Mouse (Mus musculus): ENCODE results near the gene Wdr74. TPM values are rescaled to one million over a fixed set of nuclear protein-coding genes. Genes with fewer than 3 reads are reported as not detected.
A peak's percentile ranks its signal among the peaks of the same experiment; 100 is the strongest.
"Not testable (repeated sequence)": the region's sequence is repeated elsewhere in the genome, so short reads cannot be mapped to it uniquely, and the experiment has no call there.

Gene Wdr74
- polyA plus RNA-seq, 1 experiment from 2014 or later: 91.5 TPM

DNA sequence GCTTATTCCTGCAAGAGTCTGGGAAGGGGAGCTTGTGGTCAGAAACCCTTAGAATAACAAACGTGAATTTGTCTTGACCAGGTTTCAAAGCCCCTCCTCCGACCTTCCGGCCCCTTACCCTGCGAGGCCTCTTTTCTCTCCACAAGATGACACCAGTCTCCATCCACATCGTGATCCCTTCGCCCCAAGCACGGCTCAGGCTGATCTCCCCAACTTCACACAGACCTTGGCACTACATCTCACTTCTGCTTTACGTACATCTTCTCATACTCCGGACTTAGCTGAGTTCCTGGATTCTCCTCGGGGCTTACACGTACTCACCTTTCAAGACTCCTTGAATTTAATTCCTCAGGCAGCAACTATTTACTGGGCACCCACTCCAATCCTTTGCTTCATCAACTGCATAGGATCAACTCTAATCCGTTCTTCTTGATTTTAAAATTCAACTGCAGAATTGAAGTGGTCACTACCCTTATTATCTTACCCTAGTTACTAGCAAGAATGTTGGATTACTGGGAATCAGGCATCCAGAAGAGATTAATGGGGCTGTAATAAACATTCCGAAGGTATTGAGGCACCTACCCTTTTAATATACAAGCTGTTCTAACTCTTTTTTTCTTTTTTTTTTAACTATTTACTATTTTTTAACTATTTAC, 21.5 kb upstream of the Wdr74 start:
- peak overlapping the region; percentile 85 for H3K9ac ChIP-seq (replicated peaks; ENCODE audit: low read depth, low read length)
- H3K27me3 ChIP-seq (ENCODE audit: control insufficient read depth, insufficient read depth, low read length): no peaks in the 10 kb centered on the region
- H3K27ac ChIP-seq (ENCODE audit: low read depth, low read length): peak overlapping the region; percentile 88
- ATAC-seq (ENCODE audit: low read depth): no peak
- 7% methylated on average over 13 of the region's 13 CpGs for WGBS
- peak overlapping the region; percentile 66 for H3K4me2 ChIP-seq (ENCODE audit: low read depth, low read length)
- peaks cover 17% of the 10 kb centered on the region for H3K36me3 ChIP-seq (ENCODE audit: control insufficient read depth, insufficient read depth, low read length)
- peak overlapping the region; percentile 76 for H3K4me3 ChIP-seq (ENCODE audit: low read depth, low read length)
- H3K4me1 ChIP-seq (ENCODE audit: control insufficient read depth, insufficient read depth, low read length): peaks cover 15% of the 10 kb centered on the region
- no peaks in the 10 kb centered on the region for H3K9me3 ChIP-seq (ENCODE audit: control insufficient read depth, low read length)

DNA sequence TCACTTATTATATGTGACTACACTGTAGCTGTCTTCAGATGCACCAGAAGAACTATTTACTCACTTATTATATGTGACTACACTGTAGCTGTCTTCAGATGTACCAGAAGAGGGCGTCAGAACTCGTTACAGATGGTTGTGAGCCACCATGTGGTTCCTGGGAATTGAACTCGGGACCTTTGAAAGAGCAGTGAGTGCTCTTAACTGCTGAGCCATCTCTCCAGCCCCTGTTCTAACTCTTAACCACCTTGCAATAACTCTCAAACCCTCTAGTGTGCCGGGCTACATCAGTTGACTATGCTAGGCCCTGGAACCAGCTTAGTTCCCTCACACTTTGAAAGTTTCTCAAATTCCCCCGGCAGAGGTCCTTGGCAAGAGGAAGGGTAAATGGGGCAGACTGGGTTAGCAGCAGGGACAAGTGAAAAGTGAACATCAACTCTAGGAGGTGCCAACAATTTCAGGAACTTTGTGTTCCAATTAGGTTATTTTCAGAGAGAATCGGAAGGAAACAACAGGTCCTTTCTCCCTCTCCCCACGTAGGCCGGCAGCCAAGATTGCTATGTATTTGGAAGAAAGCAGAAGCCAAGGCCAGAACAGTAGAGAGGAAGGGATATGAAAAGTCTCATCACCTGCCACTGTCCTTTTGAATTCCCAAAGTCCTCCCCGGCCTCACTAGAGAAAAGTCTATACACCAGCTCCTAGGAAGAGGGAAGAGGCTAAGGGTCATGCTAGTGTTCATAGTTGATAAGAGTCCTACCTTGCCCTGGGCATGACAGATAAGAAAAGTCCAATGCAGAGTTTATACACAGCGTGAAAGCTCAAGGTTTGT, 20.8 kb upstream of the Wdr74 start:
- Histone ChIP-seq H3K4me3 (ENCODE audit: low read depth, low read length) (no peak overlapping the region), H3K27ac (ENCODE audit: low read depth, low read length) (no peak overlapping the region), H3K4me1 (ENCODE audit: control insufficient read depth, insufficient read depth, low read length) (peaks cover 15% of the 10 kb centered on the region), H3K9ac (replicated peaks; ENCODE audit: low read depth, low read length) (no peak overlapping the region), H3K36me3 (ENCODE audit: control insufficient read depth, insufficient read depth, low read length) (peaks cover 10% of the 10 kb centered on the region), H3K4me2 (ENCODE audit: low read depth, low read length) (no peak overlapping the region), H3K9me3 (ENCODE audit: control insufficient read depth, low read length) (no peaks in the 10 kb centered on the region), H3K27me3 (ENCODE audit: control insufficient read depth, insufficient read depth, low read length) (no peaks in the 10 kb centered on the region)
- ATAC-seq (ENCODE audit: low read depth): no peak
- 77% methylated on average over 10 of the region's 10 CpGs for whole genome bisulfite sequencing

DNA sequence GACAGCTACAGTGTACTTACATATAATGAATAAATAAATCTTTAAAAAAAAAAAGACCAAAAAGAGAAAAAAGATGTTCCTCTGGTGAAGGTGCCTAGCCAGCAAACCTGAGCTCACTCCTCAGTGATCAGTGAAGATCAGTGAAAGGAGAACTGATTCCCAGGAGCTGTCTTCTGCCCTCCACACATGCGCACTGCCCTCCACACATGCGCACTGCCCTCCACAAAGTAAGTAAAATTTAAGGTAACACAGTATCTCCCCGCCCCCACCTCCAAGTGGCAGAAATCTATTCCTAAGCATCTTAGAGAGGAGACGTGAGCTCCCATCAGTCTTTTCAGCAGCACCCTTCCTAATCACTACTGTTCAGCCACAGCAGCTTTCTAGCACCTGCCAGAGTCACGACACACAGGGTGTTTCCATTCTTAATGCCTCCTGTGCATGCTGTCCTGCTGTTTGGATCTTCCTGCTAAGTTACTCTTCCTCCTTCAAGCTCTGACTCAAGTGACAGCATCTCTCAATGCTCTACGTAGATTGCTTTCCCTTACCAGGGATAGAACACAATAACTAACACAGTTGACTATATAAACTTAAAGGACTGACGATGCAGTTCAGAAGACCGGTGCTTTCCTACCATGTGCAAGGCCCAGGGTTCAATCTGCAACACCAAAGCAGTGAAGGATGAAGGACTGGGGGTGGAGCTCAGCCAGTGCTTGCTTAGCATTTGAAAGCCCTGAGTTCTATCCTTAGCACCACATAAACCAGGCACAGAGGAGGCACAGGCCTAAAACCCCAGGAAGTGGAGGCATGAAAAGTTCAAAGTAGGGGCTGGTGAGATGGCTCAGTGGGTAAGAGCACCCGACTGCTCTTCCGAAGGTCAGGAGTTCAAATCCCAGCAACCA, 19.5 kb upstream of the Wdr74 start:
- Histone ChIP-seq H3K4me3 (ENCODE audit: low read depth, low read length) (no peak overlapping the region), H3K4me2 (ENCODE audit: low read depth, low read length) (no peak overlapping the region), H3K4me1 (ENCODE audit: control insufficient read depth, insufficient read depth, low read length) (peaks cover 11% of the 10 kb centered on the region; the same call in 1 of the 2 replicates), H3K36me3 (ENCODE audit: control insufficient read depth, insufficient read depth, low read length) (peaks cover 4% of the 10 kb centered on the region; the same call in 1 of the 2 replicates), H3K27ac (ENCODE audit: low read depth, low read length) (no peak overlapping the region), H3K9ac (replicated peaks; ENCODE audit: low read depth, low read length) (no peak overlapping the region), H3K27me3 (ENCODE audit: control insufficient read depth, insufficient read depth, low read length) (no peaks in the 10 kb centered on the region), H3K9me3 (ENCODE audit: control insufficient read depth, low read length) (no peaks in the 10 kb centered on the region)
- WGBS: 59% methylated on average over 10 of the region's 10 CpGs
- ATAC-seq (ENCODE audit: low read depth): no peak

DNA sequence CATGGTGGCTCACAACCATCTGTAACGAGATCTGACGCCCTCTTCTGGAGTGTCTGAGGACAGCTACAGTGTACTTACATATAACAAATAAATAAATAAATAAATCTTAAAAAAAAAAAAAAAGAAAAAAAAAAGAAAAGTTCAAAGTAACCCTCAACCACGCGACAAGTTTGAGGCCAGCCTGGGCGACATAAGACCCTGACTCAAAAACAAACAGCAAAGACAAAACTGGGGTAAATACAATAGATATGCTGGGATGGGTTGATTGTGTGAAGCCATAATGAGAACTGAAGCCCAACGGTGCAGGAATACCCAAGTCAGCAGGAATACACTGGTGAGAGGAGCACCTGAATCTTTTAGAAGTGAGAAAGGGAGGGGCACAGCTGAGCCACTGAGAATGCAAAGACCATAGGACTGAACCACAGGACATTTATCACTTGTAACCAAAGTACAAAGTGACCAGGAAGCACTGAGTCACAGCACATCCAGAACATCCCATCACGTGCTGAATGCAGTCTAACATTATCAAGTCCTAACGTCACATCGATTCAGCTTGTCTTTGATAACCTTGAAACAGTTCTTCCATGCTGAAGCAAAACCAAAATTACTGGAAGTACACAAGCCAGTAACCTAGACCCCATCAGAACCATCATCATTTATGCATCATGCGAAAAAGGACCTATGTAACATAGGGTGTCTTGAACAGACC, 18.7 kb upstream of the Wdr74 start:
- Histone ChIP-seq H3K27ac (ENCODE audit: low read depth, low read length) (no peak overlapping the region), H3K36me3 (ENCODE audit: control insufficient read depth, insufficient read depth, low read length) (no peaks in the 10 kb centered on the region), H3K27me3 (ENCODE audit: control insufficient read depth, insufficient read depth, low read length) (no peaks in the 10 kb centered on the region), H3K4me1 (ENCODE audit: control insufficient read depth, insufficient read depth, low read length) (peaks cover 14% of the 10 kb centered on the region; the same call in 1 of the 2 replicates), H3K4me3 (ENCODE audit: low read depth, low read length) (no peak overlapping the region), H3K4me2 (ENCODE audit: low read depth, low read length) (no peak overlapping the region), H3K9ac (replicated peaks; ENCODE audit: low read depth, low read length) (no peak overlapping the region), H3K9me3 (ENCODE audit: control insufficient read depth, low read length) (no peaks in the 10 kb centered on the region)
- WGBS: 67% methylated on average over 8 of the region's 10 CpGs
- ATAC-seq (ENCODE audit: low read depth): no peak

DNA sequence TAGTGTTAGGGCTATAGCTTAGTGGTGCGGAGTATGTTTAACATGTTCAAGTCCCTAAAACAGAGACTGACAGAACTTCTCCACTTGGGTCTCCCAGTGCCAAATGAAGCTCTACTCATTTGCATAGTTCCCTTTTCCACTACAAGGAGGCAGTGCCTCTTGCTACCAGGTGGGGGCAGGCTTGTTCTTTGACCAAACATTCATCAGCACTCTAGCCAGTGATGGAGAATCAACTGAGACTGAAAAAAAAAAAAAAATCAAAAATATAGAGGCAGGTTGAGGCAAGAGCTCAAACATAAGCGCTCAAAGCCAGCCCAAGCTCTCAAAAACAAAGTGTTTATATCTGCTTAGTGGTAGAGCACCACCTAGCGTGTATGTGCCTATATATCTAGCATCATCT, 17.3 kb upstream of the Wdr74 start:
- peaks cover 12% of the 10 kb centered on the region; the same call in 1 of the 2 replicates for H3K4me1 ChIP-seq (ENCODE audit: control insufficient read depth, insufficient read depth, low read length)
- no peak overlapping the region for H3K4me2 ChIP-seq (ENCODE audit: low read depth, low read length)
- no peak for ATAC-seq (ENCODE audit: low read depth)
- H3K4me3 ChIP-seq (ENCODE audit: low read depth, low read length): no peak overlapping the region
- H3K27me3 ChIP-seq (ENCODE audit: control insufficient read depth, insufficient read depth, low read length): no peaks in the 10 kb centered on the region
- no peaks in the 10 kb centered on the region for H3K9me3 ChIP-seq (ENCODE audit: control insufficient read depth, low read length)
- H3K36me3 ChIP-seq (ENCODE audit: control insufficient read depth, insufficient read depth, low read length): no peaks in the 10 kb centered on the region
- H3K9ac ChIP-seq (replicated peaks; ENCODE audit: low read depth, low read length): no peak overlapping the region
- 74% methylated on average over 3 of the region's 3 CpGs for WGBS
- no peak overlapping the region for H3K27ac ChIP-seq (ENCODE audit: low read depth, low read length)

DNA sequence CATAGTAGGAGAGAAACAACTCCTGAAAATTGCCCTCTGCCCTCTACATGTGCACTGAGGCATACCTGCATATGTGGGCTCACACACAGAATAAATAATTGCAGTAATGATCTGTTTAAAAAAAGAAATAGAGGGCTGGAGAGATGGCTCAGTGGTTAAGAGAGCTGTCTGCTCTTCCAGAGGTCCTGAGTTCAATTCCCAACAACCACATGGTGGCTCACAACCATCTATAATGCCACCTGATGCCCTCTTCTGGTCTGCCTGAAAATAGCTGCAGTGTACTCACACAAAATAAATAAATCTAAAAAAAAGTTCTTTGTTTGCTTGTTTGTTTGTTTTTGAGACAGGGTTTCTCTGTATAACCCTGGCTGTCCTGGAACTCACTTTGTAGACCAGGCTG, 16.6 kb upstream of the Wdr74 start:
- not testable (repeated sequence) for H3K9ac ChIP-seq (replicated peaks; ENCODE audit: low read depth, low read length); H3K4me3 ChIP-seq (ENCODE audit: low read depth, low read length); H3K9me3 ChIP-seq (ENCODE audit: control insufficient read depth, low read length); H3K27me3 ChIP-seq (ENCODE audit: control insufficient read depth, insufficient read depth, low read length); ATAC-seq (ENCODE audit: low read depth); H3K4me2 ChIP-seq (ENCODE audit: low read depth, low read length); H3K36me3 ChIP-seq (ENCODE audit: control insufficient read depth, insufficient read depth, low read length); H3K27ac ChIP-seq (ENCODE audit: low read depth, low read length)
- H3K4me1 ChIP-seq (ENCODE audit: control insufficient read depth, insufficient read depth, low read length): peaks cover 13% of the 10 kb centered on the region; the same call in 1 of the 2 replicates

DNA sequence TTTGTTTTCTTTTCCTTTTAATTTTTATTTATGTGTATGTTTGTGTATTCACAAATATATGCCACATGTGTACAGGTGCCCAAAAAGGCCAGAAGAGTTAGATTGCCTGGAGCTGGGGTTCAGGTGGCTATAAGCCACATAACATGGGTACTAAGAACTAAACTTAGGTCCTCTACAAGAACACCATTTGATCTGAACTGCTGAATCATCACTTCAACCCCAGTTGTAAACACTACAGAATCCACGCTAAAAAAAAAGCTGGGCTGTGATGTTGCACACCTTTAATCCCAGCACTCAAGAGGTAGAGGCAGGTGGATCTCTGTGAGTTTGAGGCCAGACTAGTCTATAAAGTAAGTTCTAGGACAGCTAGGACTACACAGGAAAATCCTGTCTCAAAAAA, 14.2 kb upstream of the Wdr74 start:
- 83% methylated on average over 1 of the region's 1 CpGs for WGBS
- H3K27me3 ChIP-seq (ENCODE audit: control insufficient read depth, insufficient read depth, low read length): no peaks in the 10 kb centered on the region
- no peak overlapping the region; the same call in 1 of the 2 replicates for H3K9ac ChIP-seq (replicated peaks; ENCODE audit: low read depth, low read length)
- no peaks in the 10 kb centered on the region for H3K9me3 ChIP-seq (ENCODE audit: control insufficient read depth, low read length)
- H3K36me3 ChIP-seq (ENCODE audit: control insufficient read depth, insufficient read depth, low read length): peaks cover 20% of the 10 kb centered on the region
- no peak overlapping the region; the same call in 1 of the 2 replicates for H3K4me3 ChIP-seq (ENCODE audit: low read depth, low read length)
- H3K4me1 ChIP-seq (ENCODE audit: control insufficient read depth, insufficient read depth, low read length): peaks cover 27% of the 10 kb centered on the region
- H3K27ac ChIP-seq (ENCODE audit: low read depth, low read length): no peak overlapping the region
- peak overlapping the region; percentile 66 for H3K4me2 ChIP-seq (ENCODE audit: low read depth, low read length)
- no peak for ATAC-seq (ENCODE audit: low read depth)

DNA sequence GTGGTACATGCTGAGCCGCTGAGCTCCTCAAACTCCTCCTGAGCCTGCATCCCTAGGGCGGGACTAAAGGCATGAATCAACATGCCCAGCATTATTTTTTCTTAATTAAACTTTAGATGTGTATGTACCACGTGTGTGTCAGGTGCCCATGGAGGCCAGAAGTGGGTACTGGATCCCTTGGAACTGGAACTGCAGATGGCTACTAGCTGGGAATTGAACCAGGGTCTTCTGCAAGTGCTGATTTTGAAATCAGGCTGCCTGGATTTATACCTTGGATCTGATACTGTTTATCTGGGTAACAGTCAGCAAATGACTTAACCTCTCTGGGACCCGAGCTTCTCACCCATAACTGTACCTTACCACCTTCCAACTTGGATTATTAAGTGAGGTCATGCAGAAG, 13.6 kb upstream of the Wdr74 start:
- H3K9me3 ChIP-seq (ENCODE audit: control insufficient read depth, low read length): no peaks in the 10 kb centered on the region
- 66% methylated on average over 4 of the region's 4 CpGs for WGBS
- H3K4me2 ChIP-seq (ENCODE audit: low read depth, low read length): peak overlapping the region; percentile 66
- peak overlapping the region; percentile 86 for H3K4me3 ChIP-seq (ENCODE audit: low read depth, low read length)
- H3K4me1 ChIP-seq (ENCODE audit: control insufficient read depth, insufficient read depth, low read length): peaks cover 27% of the 10 kb centered on the region
- H3K9ac ChIP-seq (replicated peaks; ENCODE audit: low read depth, low read length): peak overlapping the region; percentile 90
- no peak for ATAC-seq (ENCODE audit: low read depth)
- no peaks in the 10 kb centered on the region for H3K27me3 ChIP-seq (ENCODE audit: control insufficient read depth, insufficient read depth, low read length)
- peaks cover 21% of the 10 kb centered on the region for H3K36me3 ChIP-seq (ENCODE audit: control insufficient read depth, insufficient read depth, low read length)
- H3K27ac ChIP-seq (ENCODE audit: low read depth, low read length): 0 out of 2 replicates have a peak overlapping the region, but pooled peaks have one; percentile 92

Data from neural tube, embryonic 14.5 days (tissue).